Mouse (Mus musculus): ENCODE results near the gene Mycbpap. TPM values are rescaled to one million over a fixed set of nuclear protein-coding genes. Genes with fewer than 3 reads are reported as not detected.

Mycbpap gene
- polyA plus RNA-seq, 1 experiment from 2014 or later, result 1.4 TPM

GRCm38 (mm10) chr11:94472916-94473706 lies 48.4 kb downstream of the Mycbpap start:
- Histone ChIP-seq H3K9ac (ENCODE audit: low read length) (peak overlapping the region; percentile 67), H3K27ac (replicated peaks) (peak overlapping the region; percentile 9), H3K4me1 (replicated peaks; ENCODE audit: control insufficient read depth, insufficient read depth) (peaks cover 6% of the 10 kb centered on the region), H3K4me3 (ENCODE audit: low read depth, low read length) (peak overlapping the region; percentile 61), H3K36me3 (ENCODE audit: control insufficient read depth, insufficient read depth, low read length) (no peaks in the 10 kb centered on the region), H3K27me3 (ENCODE audit: control insufficient read depth, insufficient read depth, low read length) (peaks cover 7% of the 10 kb centered on the region; the same call in 1 of the 2 replicates), H3K9me3 (ENCODE audit: control insufficient read depth, low read length) (no peaks in the 10 kb centered on the region), H3K4me2 (replicated peaks; ENCODE audit: low read depth) (peak overlapping the region; percentile 92)
- 1% methylated on average over 52 of the region's 52 CpGs for WGBS
- TF ChIP-seq EP300 (optimal IDR thresholded peaks at IDR 0.05), result no peak
- no peak for TF ChIP-seq CTCF (IDR thresholded peaks at IDR 0.05; ENCODE audit: low read depth)
- ATAC-seq (ENCODE audit: low FRiP score, low TSS enrichment) (no peak), DNase-seq (ENCODE audit: low spot score) (no peak)

DNA sequence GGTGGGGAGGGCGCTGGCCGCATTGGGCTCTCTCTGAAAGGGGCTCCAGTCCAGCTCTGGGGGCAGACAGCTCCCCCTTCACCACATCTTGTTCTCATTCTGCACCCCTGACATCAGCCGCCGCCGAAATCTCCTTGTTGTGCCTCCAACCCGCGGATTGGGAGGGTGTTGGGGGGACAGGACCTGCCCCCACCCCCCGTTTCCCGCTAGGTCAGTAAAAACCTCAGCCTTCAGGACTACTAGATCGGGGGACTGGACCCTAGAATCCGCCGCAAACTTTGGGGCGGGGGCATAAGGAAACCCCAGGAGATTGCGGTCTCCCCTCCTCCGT lies 49.0 kb downstream of the Mycbpap start:
- Histone ChIP-seq H3K4me1 (replicated peaks; ENCODE audit: control insufficient read depth, insufficient read depth) (peaks cover 6% of the 10 kb centered on the region), H3K9me3 (ENCODE audit: control insufficient read depth, low read length) (no peaks in the 10 kb centered on the region), H3K27ac (replicated peaks) (no peak overlapping the region), H3K36me3 (ENCODE audit: control insufficient read depth, insufficient read depth, low read length) (no peaks in the 10 kb centered on the region), H3K4me2 (replicated peaks; ENCODE audit: low read depth) (peak overlapping the region; percentile 92), H3K9ac (ENCODE audit: low read length) (peak overlapping the region; percentile 67), H3K27me3 (ENCODE audit: control insufficient read depth, insufficient read depth, low read length) (peaks cover 7% of the 10 kb centered on the region; the same call in 1 of the 2 replicates), H3K4me3 (ENCODE audit: low read depth, low read length) (peak overlapping the region; percentile 61)
- DNase-seq (ENCODE audit: low spot score), result no peak
- 1% methylated on average over 15 of the region's 15 CpGs for WGBS
- TF ChIP-seq CTCF (IDR thresholded peaks at IDR 0.05; ENCODE audit: low read depth) (no peak), EP300 (optimal IDR thresholded peaks at IDR 0.05) (no peak)
- ATAC-seq (ENCODE audit: low FRiP score, low TSS enrichment), result no peak

DNA sequence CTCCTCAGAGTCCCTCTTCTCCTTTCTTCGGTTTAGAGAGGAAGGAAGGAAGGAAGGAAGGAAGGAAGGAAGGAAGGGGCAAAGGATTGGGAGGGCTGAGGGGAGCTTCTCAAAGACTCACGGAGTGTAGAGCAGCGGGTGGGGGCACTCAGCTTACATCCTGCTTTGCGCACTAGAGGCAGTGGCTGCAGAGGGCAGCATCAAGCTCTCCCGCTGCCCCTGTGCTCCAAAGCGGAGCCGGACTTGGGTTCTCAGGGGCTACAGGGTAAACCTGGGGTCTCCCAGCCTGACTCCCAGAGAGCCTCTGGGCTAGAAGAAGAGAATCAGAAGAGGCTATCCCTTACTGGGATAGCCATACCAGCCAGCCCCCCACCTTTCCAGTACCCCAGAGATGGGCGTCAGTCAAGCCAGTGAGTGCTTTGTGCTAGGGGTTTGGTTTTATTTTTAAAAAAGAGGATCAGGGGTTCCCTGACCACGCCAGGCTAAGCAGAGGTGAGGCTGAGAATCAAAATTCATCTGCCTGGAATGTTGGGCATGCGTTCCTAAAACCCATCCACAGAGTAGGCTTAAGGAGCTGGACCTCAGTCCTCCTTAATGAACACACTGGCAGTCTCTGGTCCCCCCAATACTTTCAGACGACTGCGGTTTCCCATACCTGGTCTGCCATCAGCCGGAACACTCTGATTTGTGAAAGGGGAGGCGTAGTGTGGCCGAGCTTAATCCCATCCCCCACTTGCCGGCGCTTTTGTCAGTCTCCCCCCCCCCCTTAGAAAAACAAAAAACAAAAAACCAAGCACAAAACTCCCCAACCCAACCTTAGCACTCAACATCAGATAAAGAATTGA lies 49.6 kb downstream of the Mycbpap start:
- H3K9ac ChIP-seq (ENCODE audit: low read length), result peak overlapping the region; percentile 67
- ATAC-seq (ENCODE audit: low FRiP score, low TSS enrichment) (no peak), DNase-seq (ENCODE audit: low spot score) (no peak)
- H3K36me3 ChIP-seq (ENCODE audit: control insufficient read depth, insufficient read depth, low read length), result no peaks in the 10 kb centered on the region
- peaks cover 7% of the 10 kb centered on the region; the same call in 1 of the 2 replicates for H3K27me3 ChIP-seq (ENCODE audit: control insufficient read depth, insufficient read depth, low read length)
- peak; percentile 26 for TF ChIP-seq CTCF (IDR thresholded peaks at IDR 0.05; ENCODE audit: low read depth)
- no peak for TF ChIP-seq EP300 (optimal IDR thresholded peaks at IDR 0.05)
- H3K4me3 ChIP-seq (ENCODE audit: low read depth, low read length), result peak overlapping the region; percentile 61
- no peaks in the 10 kb centered on the region for H3K9me3 ChIP-seq (ENCODE audit: control insufficient read depth, low read length)
- H3K4me2 ChIP-seq (replicated peaks; ENCODE audit: low read depth), result peak overlapping the region; percentile 92
- no peak overlapping the region for H3K27ac ChIP-seq (replicated peaks)
- H3K4me1 ChIP-seq (replicated peaks; ENCODE audit: control insufficient read depth, insufficient read depth), result peaks cover 6% of the 10 kb centered on the region
- WGBS, result 18% methylated on average over 16 of the region's 17 CpGs

- Histone ChIP-seq H3K9ac (ENCODE audit: low read length) (no peak overlapping the region), H3K9me3 (ENCODE audit: control insufficient read depth, low read length) (no peaks in the 10 kb centered on the region), H3K27ac (replicated peaks) (no peak overlapping the region), H3K4me1 (replicated peaks; ENCODE audit: control insufficient read depth, insufficient read depth) (peaks cover 6% of the 10 kb centered on the region), H3K27me3 (ENCODE audit: control insufficient read depth, insufficient read depth, low read length) (peaks cover 7% of the 10 kb centered on the region; the same call in 1 of the 2 replicates), H3K4me2 (replicated peaks; ENCODE audit: low read depth) (no peak overlapping the region), H3K4me3 (ENCODE audit: low read depth, low read length) (no peak overlapping the region), H3K36me3 (ENCODE audit: control insufficient read depth, insufficient read depth, low read length) (no peaks in the 10 kb centered on the region)
- ATAC-seq (ENCODE audit: low FRiP score, low TSS enrichment) (no peak), DNase-seq (ENCODE audit: low spot score) (no peak)
- TF ChIP-seq CTCF (IDR thresholded peaks at IDR 0.05; ENCODE audit: low read depth) (no peak), EP300 (optimal IDR thresholded peaks at IDR 0.05) (no peak)
- WGBS, result 53% methylated on average over 6 of the region's 7 CpGs
Measured at GRCm38 (mm10) chr11:94470391-94470790, 51.2 kb downstream of the Mycbpap start.

DNA sequence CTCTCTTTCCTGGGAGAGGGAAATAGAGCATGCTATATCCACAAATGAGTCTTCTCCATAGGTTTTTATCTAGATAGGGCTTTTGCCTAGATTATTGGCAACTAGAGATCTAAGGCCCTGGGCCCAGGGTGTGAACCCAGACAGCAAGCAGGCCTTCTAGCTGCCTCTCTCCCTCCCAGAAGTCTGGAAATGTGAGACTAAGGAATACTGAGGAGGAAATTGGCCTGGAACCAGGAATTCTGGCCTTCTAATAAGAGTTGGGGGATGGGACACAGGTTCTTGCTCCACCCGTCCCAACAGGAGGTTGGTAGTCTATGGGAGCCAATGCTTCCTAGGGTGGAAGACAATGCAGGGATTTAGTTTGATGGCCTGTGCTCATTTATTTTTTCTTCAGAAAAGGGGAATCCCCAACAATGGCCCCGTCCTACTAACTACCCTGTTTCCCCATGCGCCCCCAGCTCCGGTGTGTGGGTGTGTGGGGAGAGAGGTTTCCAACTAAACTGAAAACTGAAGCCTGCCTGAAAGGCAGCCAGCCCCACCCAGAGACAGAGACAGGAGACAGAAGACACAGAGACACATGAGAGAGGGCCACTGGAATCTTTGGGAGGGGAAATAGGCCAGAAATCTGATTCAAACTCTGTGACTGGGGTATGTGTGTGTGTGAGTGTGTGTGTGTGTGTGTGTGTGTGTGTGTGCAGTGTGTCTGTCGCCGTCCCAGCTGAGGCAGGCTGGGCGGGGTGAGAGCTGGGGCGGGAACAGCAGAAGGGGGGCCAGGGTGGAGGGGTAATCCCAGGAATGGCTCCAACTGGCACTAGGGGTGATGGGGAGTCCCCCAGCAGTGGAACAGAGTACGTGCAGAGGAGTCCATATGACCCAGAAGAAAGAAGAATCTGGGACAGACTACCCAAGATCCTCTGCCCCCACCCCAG lies 52.1 kb downstream of the Mycbpap start:
- Histone ChIP-seq H3K27me3 (ENCODE audit: control insufficient read depth, insufficient read depth, low read length) (peaks cover 4% of the 10 kb centered on the region; the same call in 1 of the 2 replicates), H3K9ac (ENCODE audit: low read length) (no peak overlapping the region), H3K27ac (replicated peaks) (peak overlapping the region; percentile 49), H3K4me3 (ENCODE audit: low read depth, low read length) (no peak overlapping the region), H3K36me3 (ENCODE audit: control insufficient read depth, insufficient read depth, low read length) (no peaks in the 10 kb centered on the region), H3K4me1 (replicated peaks; ENCODE audit: control insufficient read depth, insufficient read depth) (peaks cover 6% of the 10 kb centered on the region), H3K9me3 (ENCODE audit: control insufficient read depth, low read length) (no peaks in the 10 kb centered on the region), H3K4me2 (replicated peaks; ENCODE audit: low read depth) (no peak overlapping the region)
- ATAC-seq (ENCODE audit: low FRiP score, low TSS enrichment) (no peak; the same call in 1 of the 2 replicates), DNase-seq (ENCODE audit: low spot score) (no peak)
- TF ChIP-seq CTCF (IDR thresholded peaks at IDR 0.05; ENCODE audit: low read depth) (no peak), EP300 (optimal IDR thresholded peaks at IDR 0.05) (no peak)
- 20% methylated on average over 9 of the region's 9 CpGs for WGBS
